Mouse (Mus musculus) kidney, postnatal 4 days (tissue): ENCODE results near the gene Atp1a2.

ENCODE experiments used
- DNase-seq, 2 experiments: peaks; one replicate each; pipeline ENCODE4 v3.0.0; 2021; ENCODE audit warnings: mixed read lengths in 2 of 2

Gene Atp1a2

DNA sequence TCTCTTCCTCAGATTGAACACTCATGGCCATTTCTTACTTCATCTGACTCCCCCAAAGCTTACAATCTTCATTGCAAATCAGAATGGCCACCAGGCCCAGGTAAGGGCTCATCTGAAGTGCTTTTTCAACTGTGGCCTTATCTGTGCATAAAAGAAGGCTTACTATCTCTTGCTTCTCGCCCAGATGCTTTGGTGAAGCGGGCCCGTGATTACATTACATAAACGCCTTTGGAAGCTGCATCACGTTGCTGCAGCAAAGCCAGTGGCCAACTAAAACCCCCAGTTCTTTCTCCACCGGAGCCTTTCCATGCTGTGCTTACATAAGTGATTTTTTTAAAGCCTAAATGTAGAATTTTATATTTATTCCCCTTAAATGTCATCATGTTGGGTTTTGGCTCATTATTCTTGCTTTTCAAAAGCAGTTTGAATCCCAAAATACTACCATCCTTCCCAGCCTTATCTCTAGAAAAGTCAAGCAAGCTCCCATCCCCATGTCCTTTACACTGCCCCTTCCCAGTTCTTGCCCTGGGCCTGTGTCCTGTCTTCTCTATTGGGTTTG is 26.0 kb upstream of the Atp1a2 start:
- DNase-seq = no peak

GRCm38 (mm10) chr1:172323298-172323697 is 25.4 kb upstream of the Atp1a2 start:
- DNase-seq = no peak

- no peak for DNase-seq
These were observed 24.9 kb upstream of the Atp1a2 start for GRCm38 (mm10) chr1:172322725-172323124.

DNA sequence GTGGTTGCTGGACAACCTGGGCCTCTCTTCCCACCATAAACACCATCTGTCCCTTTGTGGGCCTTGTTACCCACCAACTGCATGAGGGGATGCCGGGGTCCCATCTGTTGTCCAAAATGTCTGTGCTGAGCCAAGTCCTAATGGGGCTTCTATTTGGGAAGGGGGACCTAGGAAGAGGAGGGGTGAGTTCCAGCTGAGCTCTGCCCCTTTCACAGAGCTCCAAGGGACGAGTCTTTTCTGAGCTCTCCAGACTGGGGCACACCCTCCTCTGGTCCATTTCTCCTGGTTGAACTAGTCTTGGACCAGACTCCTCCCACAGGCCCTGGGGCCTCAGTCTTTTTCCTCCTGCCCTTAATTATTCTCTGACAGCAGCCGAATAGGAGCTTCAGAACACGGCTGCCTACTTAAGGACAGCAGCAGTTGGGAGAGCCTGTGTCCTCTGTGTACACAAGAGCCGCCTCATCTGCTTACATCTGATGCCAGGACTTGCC is 22.1 kb upstream of the Atp1a2 start:
- DNase-seq = no peak

DNA sequence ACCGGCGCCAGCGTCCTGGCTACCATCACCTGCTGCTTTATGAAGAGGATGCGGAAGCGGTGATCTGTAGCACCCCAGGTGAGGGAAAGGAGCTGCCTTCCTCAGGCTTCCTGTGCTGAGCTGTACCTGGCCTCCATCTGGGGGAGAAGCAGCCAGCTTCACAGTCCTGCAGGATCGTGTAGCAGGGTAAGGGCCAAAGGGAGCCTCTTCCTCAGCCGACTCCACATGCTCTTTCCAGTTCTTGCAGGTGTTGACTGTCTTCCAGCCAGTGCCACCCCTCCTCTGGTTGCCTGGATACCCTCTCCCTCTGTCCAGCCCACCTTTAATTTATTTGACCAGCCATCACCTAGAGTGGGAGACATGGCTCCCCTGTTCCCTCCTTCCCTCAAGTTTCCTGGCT is 21.5 kb upstream of the Atp1a2 start:
- DNase-seq = no peak

DNA sequence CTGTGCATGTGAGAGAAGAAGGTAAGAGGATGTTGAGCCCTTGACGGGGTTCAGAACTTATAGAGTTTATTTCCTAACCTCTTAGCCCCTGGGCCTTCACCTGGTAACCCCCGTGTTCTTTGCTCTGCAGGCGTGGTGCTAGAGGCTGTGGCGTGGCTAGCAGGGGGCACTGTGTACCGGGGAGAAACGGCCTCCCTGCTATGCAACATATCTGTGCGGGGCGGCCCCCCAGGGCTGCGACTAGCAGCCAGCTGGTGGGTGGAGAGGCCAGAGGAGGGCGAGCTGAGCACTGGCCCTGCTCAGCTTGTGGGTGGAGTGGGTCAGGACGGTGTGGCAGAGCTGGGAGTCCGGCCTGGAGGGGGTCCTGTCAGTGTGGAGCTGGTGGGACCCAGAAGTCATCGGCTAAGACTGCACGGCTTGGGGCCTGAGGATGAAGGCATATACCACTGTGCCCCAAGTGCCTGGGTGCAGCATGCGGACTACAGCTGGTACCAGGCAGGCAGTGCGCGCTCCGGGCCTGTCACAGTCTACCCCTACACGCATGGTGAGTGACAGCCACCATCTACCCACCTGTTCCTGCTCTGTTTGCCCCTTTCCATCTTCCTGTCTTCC is 20.7 kb upstream of the Atp1a2 start:
- DNase-seq = no peak

DNA sequence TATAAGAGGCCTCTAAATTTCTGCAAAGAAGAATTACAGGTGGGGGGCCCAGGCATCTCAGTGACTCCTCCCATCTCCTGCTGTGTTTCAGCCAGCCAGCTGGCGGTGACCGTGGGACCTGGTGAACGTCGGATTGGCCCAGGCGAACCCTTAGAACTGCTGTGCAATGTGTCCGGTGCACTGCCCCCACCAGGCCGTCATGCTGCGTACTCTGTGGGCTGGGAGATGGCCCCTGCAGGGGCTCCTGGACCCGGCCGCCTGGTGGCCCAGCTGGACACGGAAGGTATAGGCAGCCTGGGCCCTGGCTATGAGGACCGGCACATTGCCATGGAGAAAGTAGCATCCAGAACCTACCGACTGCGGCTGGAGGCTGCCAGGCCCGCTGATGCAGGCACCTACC is 20.1 kb upstream of the Atp1a2 start:
- DNase-seq = no peak

- no peak for DNase-seq
These were observed 19.6 kb upstream of the Atp1a2 start for GRCm38 (mm10) chr1:172317431-172317830.

DNA sequence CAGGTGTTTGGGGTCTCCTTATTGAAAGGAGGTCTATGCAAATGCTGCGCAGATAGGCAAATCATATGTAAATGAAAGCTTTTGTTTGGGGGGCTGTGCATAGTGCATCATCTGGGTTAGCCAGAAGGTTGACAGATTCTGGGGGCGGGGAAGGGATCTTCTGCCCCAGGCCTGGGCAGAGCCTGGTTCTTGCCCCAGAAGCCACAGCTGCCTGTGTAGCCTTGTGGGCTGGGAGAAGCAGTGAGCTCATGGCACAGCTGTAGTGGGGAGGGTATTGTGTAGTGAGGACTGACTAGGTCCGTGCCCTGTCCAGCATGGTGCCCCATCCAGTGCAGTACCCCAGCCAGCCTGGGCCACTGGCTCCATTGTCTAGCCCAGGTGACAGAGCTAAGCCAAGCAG is 17.0 kb upstream of the Atp1a2 start:
- DNase-seq = no peak

- DNase-seq = no peak
These were observed 15.9 kb upstream of the Atp1a2 start for GRCm38 (mm10) chr1:172313613-172314411.

- peak in 1 of 2 experiments; percentile 48 for DNase-seq
These were observed 15.1 kb upstream of the Atp1a2 start for GRCm38 (mm10) chr1:172312768-172313561.

DNA sequence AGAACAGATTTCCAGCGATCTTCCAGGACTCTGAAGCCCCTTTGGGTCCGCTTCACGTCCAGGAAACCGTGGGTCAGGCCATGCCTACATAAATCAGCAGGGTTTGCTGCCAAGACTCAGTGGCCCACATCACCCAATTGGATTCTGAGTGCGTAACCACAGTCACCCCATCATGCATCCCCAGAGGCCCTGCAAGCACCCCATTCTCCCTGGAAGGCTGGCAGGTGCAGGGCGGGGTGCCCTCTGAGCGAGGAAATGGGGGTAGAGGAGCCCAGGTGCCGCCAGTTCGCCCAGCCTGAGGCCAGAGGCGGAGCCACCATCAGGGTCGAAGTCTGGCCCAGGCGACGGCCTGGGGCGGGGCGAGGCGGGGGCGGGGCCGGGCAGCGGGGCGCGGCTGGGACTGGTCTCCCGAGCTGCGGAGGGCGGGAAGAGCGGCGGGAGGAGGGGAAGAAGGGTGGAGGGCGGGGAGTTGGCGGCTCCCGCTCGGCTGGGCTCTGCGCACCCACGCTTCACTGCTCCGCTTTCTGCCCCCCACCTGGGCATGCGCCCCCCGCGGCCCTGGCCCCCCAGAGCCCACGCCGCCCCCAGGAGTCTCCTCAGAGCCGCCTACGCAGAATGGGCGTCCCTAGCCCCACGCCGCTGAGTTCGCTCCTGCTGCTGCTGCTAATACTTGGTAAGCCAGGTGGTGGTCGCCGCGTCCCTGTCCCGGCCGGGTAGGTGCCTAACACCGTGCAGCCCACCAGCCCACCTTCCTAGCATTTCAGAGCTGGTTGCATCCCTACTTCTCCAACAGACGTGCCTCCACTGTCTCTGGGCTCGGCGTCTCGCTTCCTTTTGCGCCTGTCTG is 14.3 kb upstream of the Atp1a2 start:
- DNase-seq = peak; percentile 93 to 96

DNA sequence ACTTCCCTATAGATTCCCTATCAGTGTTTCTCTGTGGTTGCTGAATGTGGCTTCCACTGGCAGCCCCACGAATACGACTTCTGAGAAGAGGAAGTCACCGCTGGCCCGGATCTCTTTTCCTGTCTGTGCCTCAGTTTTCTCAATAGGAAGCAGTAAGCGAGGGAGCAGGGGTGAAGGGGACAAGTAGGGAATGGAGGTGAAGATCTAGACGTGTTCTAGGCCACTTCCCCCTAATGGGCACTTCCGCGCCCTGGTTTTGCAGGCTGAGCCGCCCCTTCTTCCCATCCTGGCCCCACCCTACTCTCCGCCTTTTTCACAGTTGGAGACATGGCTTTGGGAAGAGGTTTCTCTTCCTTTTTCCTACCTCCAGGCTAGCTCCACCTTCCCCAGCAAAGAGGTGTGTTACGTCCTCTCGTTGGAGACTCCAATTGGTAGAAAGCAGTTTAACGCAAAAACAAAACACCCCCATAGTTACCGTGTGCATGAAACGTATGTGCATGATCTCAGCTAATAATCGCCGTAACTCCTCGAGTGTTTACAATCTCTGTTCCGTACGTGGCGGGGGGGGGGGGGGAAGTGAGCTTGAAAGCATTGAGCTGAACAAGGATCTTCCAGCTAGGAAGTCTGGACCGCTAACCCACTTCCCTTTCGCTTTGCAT is 13.5 kb upstream of the Atp1a2 start:
- DNase-seq = peak; percentile 65 to 79

DNA sequence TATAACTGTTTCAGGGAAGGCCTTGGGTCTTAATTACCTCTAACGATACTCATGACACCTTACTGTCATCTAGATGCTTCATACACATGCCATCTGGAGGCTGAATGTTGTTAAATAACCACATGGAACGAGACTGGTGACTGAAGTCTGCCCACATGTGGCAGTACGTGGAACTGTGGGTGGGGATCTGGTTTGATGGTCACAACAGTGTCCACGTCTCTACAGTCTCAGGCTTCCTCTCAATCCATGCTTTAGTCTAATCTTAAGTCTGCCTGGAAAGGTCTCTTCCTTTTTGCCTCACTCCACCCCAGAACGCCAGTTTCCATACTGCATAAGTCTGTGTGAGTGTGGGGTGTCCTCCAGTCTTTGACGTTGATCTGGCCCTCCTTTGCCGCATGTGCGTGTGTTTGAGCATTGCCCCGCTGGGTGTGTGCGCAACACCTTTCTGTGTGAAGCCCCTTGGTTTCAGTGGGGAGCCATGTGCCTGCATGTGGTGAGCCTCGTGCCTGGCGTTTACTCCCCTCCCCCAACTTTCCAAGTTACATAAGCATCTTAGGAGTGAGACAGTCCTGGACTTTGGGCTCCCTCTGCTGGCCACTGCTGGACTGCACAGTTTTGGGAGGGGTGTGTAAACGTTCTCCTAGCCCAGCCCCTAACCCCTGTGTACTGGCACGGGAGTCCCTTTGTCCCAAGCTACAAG is 12.0 kb upstream of the Atp1a2 start:
- peak; percentile 96 for DNase-seq

DNA sequence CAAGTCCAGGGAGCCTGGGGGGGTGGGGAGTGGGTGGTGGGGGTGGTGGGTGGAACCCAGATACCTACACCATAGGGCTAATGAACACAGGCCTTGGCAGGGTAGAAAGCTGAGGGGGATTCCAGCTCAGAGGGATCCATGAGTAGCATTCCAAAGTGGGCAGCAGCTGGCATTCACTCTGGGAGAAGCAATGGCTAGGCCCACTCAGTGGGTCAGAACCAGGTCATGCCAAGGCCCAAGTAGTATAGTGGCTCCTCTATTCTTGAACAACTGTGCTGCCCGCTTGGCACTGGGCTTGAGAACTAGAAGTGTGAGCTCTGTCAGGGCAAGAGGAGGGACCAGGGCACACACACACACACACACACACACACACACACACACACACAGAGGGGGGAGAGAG is 10.5 kb upstream of the Atp1a2 start:
- DNase-seq = no peak

DNA sequence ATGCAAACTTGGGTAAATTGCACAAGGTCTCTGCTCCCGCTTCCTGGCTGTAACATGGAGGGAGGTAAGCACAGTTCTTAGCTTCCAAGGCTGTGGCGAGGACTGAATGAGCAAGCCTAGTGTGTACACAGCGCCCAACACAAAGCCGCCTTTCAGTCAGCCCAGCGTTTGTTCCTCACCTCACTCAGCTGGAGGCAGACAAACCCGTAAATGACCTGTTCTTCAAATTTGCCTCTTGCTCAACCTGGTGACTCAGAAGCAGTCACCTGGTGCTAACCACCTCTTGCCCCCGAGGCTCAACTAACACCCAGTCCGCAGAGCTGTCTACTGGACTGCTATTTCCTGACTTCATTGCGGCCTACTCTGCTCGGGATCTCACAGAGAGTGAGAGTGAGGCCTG is 10.1 kb upstream of the Atp1a2 start:
- DNase-seq = peak in 1 of 2 experiments; percentile 9

DNA sequence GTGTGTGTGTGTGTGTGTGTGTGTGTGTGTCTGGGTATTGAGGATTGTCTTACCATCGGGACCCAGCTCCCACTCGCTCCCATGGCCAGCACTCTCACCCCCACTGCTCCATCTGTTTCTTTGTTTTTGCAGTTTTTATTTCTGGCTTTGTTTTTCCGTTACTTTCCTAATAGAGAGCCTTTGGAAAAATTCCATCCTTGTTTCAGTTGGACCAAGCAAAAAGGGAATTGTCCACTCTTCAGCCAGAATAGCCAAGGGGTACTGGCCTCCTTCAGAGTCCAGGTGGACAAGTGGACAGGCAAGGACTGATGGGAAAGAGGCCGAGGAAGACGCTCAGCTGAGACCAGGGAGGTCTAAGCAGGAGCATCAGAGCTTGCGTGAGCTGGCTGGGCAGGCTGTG is 9.0 kb upstream of the Atp1a2 start:
- no peak for DNase-seq

DNA sequence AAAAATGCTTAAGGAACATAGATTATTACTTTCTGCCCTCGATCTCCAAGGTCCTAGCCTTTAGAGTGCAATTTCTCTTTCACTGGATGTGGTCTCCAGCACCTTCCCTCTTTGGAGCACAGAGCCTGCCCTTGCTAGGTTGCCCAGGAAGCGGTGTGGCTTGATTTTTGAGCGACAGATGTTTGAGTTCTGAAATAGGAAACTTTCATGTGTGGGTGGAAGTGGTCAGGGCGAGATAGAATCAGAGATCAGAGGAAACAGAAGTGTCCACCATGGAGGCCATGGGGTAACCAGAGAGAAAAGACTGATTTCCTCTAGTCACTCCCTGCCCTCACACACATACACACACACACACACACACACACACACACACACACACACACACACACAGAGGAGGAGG is 8.3 kb upstream of the Atp1a2 start:
- DNase-seq = no peak

DNA sequence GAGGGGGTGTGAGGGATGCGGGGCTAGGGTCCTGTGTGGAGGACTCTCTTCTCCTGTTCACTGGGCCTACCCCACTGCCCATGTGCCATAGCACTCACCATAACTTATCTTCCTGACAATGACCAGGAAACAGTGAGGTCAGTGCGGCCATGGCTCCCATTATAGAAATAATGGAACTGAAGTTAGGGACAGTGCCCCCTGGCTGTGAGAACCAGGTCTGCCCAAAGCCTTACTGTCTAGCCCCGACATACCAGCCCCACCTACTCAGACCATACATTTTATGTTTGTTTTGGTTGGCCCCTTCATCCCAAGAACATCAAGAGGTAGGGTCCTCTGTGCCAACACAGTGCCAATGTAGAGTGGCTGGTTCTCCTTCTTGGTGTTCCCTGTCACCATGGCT is 7.8 kb upstream of the Atp1a2 start:
- DNase-seq = no peak

GRCm38 (mm10) chr1:172305153-172305552 is 7.3 kb upstream of the Atp1a2 start:
- no peak for DNase-seq

- no peak for DNase-seq
These were observed 6.6 kb upstream of the Atp1a2 start for GRCm38 (mm10) chr1:172304443-172304842.
